Mouse (Mus musculus): ENCODE data around the gene Twf2.
A peak's percentile ranks its signal among the peaks of the same experiment; 100 is the strongest.

Gene Twf2

GRCm38 (mm10) chr9:106237401-106237800 lies 34.5 kb downstream of the Twf2 start:
- no peak for DNase-seq (ENCODE audit: low spot score in 2 of 2)

- DNase-seq (ENCODE audit: low spot score in 2 of 2) = no peak
Measured at GRCm38 (mm10) chr9:106237878-106238277, 35.0 kb downstream of the Twf2 start.

GRCm38 (mm10) chr9:106241541-106242164 lies 38.7 kb downstream of the Twf2 start:
- no peak for DNase-seq (ENCODE audit: low spot score in 2 of 2)

- DNase-seq (ENCODE audit: low spot score in 2 of 2) = peak in 1 of 2 experiments; percentile 31
Measured at GRCm38 (mm10) chr9:106242813-106243488, 40.0 kb downstream of the Twf2 start.

GRCm38 (mm10) chr9:106249550-106249949 lies 46.6 kb downstream of the Twf2 start:
- DNase-seq (ENCODE audit: low spot score in 2 of 2) = no peak

- DNase-seq (ENCODE audit: low spot score in 2 of 2) = no peak
Measured at GRCm38 (mm10) chr9:106250245-106250644, 47.3 kb downstream of the Twf2 start.

- DNase-seq (ENCODE audit: low spot score in 2 of 2) = no peak
Measured at GRCm38 (mm10) chr9:106251066-106251465, 48.2 kb downstream of the Twf2 start.

GRCm38 (mm10) chr9:106254001-106254400 lies 51.1 kb downstream of the Twf2 start:
- no peak for DNase-seq (ENCODE audit: low spot score in 2 of 2)

- DNase-seq (ENCODE audit: low spot score in 2 of 2) = no peak
Measured at GRCm38 (mm10) chr9:106258412-106258811, 55.5 kb downstream of the Twf2 start.

GRCm38 (mm10) chr9:106258990-106259389 lies 56.1 kb downstream of the Twf2 start:
- DNase-seq (ENCODE audit: low spot score in 2 of 2) = no peak

GRCm38 (mm10) chr9:106261058-106261457 lies 58.1 kb downstream of the Twf2 start:
- DNase-seq (ENCODE audit: low spot score in 2 of 2) = no peak

GRCm38 (mm10) chr9:106261491-106261890 lies 58.6 kb downstream of the Twf2 start:
- DNase-seq (ENCODE audit: low spot score in 2 of 2) = no peak

- DNase-seq (ENCODE audit: low spot score in 2 of 2) = no peak
Measured at GRCm38 (mm10) chr9:106262075-106262474, 59.2 kb downstream of the Twf2 start.

- no peak for DNase-seq (ENCODE audit: low spot score in 2 of 2)
Measured at GRCm38 (mm10) chr9:106263381-106263924, 60.5 kb downstream of the Twf2 start.

Data from cerebellum, postnatal 4 days (tissue).